Mouse (Mus musculus): ENCODE measurements around the gene Pgrmc1. TPM values are rescaled to one million over a fixed set of nuclear protein-coding genes. Genes with fewer than 3 reads are reported as not detected.
"Not testable (repeated sequence)": the region's sequence is repeated elsewhere in the genome, so short reads cannot be mapped to it uniquely, and the experiment has no call there.

The Pgrmc1 gene
- polyA plus RNA-seq (2016; fragmentation: Nextera tagmentation; extraction: Ambion mirVana) = 333 and 389 TPM in 2 replicates

DNA sequence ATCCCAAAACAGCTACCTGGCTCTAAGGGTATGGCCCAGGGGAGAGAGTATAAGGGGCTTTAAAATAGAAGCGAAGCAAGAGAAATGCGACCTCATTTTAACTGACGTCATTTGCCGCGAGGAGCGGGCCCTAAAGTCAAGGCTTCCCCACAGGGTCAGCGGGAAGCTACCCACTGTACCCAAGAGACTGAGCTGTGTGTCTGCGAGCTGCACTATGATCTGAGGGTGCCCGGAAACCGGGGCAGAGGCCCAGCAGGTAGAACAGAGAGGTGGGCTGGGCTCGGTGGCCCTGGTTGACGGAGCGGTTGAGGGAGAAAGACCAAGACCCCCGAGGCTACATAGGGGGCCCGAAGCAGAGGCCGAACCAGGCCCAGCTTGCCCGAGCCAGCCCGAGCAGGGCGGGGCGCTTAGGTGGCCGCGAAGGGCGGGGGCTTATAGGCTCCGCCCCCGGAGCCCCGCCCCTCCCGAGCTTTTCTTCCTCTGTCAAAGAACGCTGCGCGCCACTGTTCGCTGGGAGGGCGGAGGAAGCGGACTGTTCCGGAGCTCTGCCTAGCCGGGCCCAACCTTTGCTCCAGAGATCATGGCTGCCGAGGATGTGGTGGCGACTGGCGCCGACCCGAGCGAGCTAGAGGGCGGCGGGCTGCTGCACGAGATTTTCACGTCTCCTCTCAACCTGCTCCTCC lies at the start of gene Pgrmc1:
Pgrmc1 (plus strand) TSS at position 500 of the 683 bp plus-strand sequence.
- peak within 1 kb of the TSS; percentile 95 for H3K27ac ChIP-seq
- H3K27me3 ChIP-seq (ENCODE audit: insufficient read depth, poor library complexity, severe bottlenecking) = no peaks in the 10 kb centered on the region
- peaks cover 8% of the 10 kb centered on the region; the same call in 1 of the 2 replicates for H3K36me3 ChIP-seq
- DNase-seq (ENCODE audit: low spot score) = peak; percentile 83
- H3K4me3 ChIP-seq = peak within 1 kb of the TSS; percentile 71
- WGBS = 12% methylated on average over 42 of the region's 45 CpGs
- peaks cover 11% of the 10 kb centered on the region for H3K4me1 ChIP-seq (replicated peaks)
- no peaks in the 10 kb centered on the region for H3K9me3 ChIP-seq

GRCm38 (mm10) chrX:36548798-36549197 lies 49.2 kb upstream of the Pgrmc1 start:
- no peak overlapping the region for H3K27ac ChIP-seq
- no peak overlapping the region for H3K4me3 ChIP-seq
- H3K36me3 ChIP-seq = no peaks in the 10 kb centered on the region
- 78% methylated on average over 5 of the region's 5 CpGs for WGBS
- no peaks in the 10 kb centered on the region for H3K27me3 ChIP-seq (ENCODE audit: insufficient read depth, poor library complexity, severe bottlenecking)
- DNase-seq (ENCODE audit: low spot score) = no peak
- H3K4me1 ChIP-seq (replicated peaks) = no peaks in the 10 kb centered on the region
- H3K9me3 ChIP-seq = no peaks in the 10 kb centered on the region

DNA sequence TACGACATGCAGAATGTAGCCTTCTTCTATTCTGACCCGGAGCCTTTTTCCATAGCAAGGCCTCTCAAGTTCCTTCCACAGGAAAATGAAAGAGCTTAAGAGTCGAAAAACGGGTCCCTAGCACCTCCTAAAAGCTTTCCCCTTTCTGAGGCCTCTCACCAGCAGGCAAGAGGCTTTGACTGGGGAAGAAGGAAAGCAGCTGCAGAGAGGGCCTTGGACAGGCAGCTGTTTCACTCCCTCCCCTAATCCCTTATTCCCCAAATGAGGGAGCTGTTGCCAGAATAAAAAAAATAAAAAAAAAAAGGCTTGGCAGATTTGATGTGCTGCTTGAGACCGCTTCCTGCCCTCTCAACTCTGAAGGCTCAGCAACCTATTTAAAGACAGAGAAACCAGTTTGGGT lies 47.1 kb upstream of the Pgrmc1 start:
- WGBS = 40% methylated on average over 5 of the region's 5 CpGs
- Histone ChIP-seq H3K4me1 (replicated peaks) (no peaks in the 10 kb centered on the region), H3K4me3 (no peak overlapping the region), H3K27ac (no peak overlapping the region), H3K27me3 (ENCODE audit: insufficient read depth, poor library complexity, severe bottlenecking) (no peaks in the 10 kb centered on the region), H3K36me3 (no peaks in the 10 kb centered on the region), H3K9me3 (no peaks in the 10 kb centered on the region)
- DNase-seq (ENCODE audit: low spot score) = peak; percentile 23

- Histone ChIP-seq H3K4me1 (replicated peaks) (no peaks in the 10 kb centered on the region), H3K9me3 (no peaks in the 10 kb centered on the region), H3K36me3 (no peaks in the 10 kb centered on the region), H3K27ac (no peak overlapping the region), H3K27me3 (ENCODE audit: insufficient read depth, poor library complexity, severe bottlenecking) (no peaks in the 10 kb centered on the region), H3K4me3 (no peak overlapping the region)
- 51% methylated on average over 6 of the region's 6 CpGs for WGBS
- no peak for DNase-seq (ENCODE audit: low spot score)
Observed at GRCm38 (mm10) chrX:36551351-36551750, 46.7 kb upstream of the Pgrmc1 start.

GRCm38 (mm10) chrX:36552055-36552587 lies 45.9 kb upstream of the Pgrmc1 start:
- Histone ChIP-seq H3K9me3 (no peaks in the 10 kb centered on the region), H3K27me3 (ENCODE audit: insufficient read depth, poor library complexity, severe bottlenecking) (no peaks in the 10 kb centered on the region), H3K4me3 (no peak overlapping the region), H3K36me3 (no peaks in the 10 kb centered on the region), H3K27ac (no peak overlapping the region), H3K4me1 (replicated peaks) (no peaks in the 10 kb centered on the region)
- peak; percentile 18 for DNase-seq (ENCODE audit: low spot score)
- 41% methylated on average over 5 of the region's 5 CpGs for WGBS

DNA sequence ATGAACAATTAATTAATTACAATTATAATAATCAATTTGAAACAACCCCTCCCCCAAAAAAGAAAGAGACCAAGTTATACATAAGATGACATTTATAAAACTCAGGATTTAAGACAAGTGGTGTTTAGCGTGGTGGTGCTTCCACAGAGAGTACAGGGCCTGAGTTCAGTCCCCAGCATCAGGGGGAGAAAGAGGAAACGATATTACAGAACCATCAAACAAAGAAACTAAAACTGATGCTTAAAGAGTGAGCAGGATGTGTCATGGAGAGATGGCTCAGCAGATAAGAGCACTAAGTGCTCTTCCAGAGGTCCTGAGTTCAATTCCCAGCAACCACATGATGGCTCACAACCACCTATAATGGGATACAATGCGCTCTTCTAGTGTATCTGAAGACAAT lies 45.3 kb upstream of the Pgrmc1 start:
- 79% methylated on average over 3 of the region's 3 CpGs for WGBS
- Histone ChIP-seq H3K36me3 (no peaks in the 10 kb centered on the region), H3K27me3 (ENCODE audit: insufficient read depth, poor library complexity, severe bottlenecking) (no peaks in the 10 kb centered on the region), H3K4me3 (no peak overlapping the region), H3K4me1 (replicated peaks) (no peaks in the 10 kb centered on the region), H3K27ac (no peak overlapping the region), H3K9me3 (no peaks in the 10 kb centered on the region)
- no peak for DNase-seq (ENCODE audit: low spot score)

- WGBS = 55% methylated on average over 2 of the region's 2 CpGs
- H3K27me3 ChIP-seq (ENCODE audit: insufficient read depth, poor library complexity, severe bottlenecking); H3K27ac ChIP-seq; H3K9me3 ChIP-seq; H3K4me3 ChIP-seq; H3K36me3 ChIP-seq; H3K4me1 ChIP-seq (replicated peaks); DNase-seq (ENCODE audit: low spot score): not testable (repeated sequence)
Observed at GRCm38 (mm10) chrX:36555196-36555595, 42.8 kb upstream of the Pgrmc1 start.

GRCm38 (mm10) chrX:36560170-36560569 lies 37.8 kb upstream of the Pgrmc1 start:
- 84% methylated on average over 4 of the region's 4 CpGs for WGBS

DNA sequence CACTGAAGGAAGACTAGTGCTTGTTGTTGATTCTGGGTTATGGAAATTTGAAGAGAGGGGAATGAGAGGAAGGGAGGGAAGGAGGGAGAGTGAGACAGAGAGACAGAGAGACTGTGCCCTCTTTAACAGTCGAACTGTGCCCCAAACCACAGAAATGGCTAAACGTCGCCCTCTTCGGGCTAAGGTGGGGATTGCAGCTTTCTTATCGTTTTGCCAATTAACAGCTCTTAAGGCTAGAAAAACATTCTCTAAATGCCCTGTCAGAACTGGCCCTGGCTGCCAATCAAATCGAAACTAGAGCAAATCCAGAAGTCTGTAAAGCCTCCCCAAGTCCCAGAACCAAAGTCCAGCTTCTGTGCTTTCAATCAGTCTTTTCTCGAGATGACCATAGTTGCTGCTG lies 36.4 kb upstream of the Pgrmc1 start:
- WGBS = 12% methylated on average over 7 of the region's 7 CpGs
- H3K9me3 ChIP-seq = no peaks in the 10 kb centered on the region
- H3K4me3 ChIP-seq = no peak overlapping the region
- no peaks in the 10 kb centered on the region for H3K36me3 ChIP-seq
- no peak overlapping the region for H3K27ac ChIP-seq
- no peaks in the 10 kb centered on the region for H3K27me3 ChIP-seq (ENCODE audit: insufficient read depth, poor library complexity, severe bottlenecking)
- H3K4me1 ChIP-seq (replicated peaks) = no peaks in the 10 kb centered on the region
- peak; percentile 70 for DNase-seq (ENCODE audit: low spot score)

More at GRCm38 (mm10) chrX:36560170-36560569, 37.8 kb upstream of the Pgrmc1 start:
- DNase-seq (ENCODE audit: low spot score) = no peak
- Histone ChIP-seq H3K36me3 (no peaks in the 10 kb centered on the region), H3K4me3 (no peak overlapping the region), H3K27ac (no peak overlapping the region), H3K4me1 (replicated peaks) (no peaks in the 10 kb centered on the region), H3K27me3 (ENCODE audit: insufficient read depth, poor library complexity, severe bottlenecking) (no peaks in the 10 kb centered on the region), H3K9me3 (no peaks in the 10 kb centered on the region)

GRCm38 (mm10) chrX:36562079-36562478 lies 35.9 kb upstream of the Pgrmc1 start:
- WGBS = 35% methylated on average over 3 of the region's 3 CpGs
- Histone ChIP-seq H3K27me3 (ENCODE audit: insufficient read depth, poor library complexity, severe bottlenecking) (no peaks in the 10 kb centered on the region), H3K4me1 (replicated peaks) (no peaks in the 10 kb centered on the region), H3K36me3 (no peaks in the 10 kb centered on the region), H3K9me3 (no peaks in the 10 kb centered on the region), H3K4me3 (no peak overlapping the region), H3K27ac (no peak overlapping the region)
- no peak for DNase-seq (ENCODE audit: low spot score)

DNA sequence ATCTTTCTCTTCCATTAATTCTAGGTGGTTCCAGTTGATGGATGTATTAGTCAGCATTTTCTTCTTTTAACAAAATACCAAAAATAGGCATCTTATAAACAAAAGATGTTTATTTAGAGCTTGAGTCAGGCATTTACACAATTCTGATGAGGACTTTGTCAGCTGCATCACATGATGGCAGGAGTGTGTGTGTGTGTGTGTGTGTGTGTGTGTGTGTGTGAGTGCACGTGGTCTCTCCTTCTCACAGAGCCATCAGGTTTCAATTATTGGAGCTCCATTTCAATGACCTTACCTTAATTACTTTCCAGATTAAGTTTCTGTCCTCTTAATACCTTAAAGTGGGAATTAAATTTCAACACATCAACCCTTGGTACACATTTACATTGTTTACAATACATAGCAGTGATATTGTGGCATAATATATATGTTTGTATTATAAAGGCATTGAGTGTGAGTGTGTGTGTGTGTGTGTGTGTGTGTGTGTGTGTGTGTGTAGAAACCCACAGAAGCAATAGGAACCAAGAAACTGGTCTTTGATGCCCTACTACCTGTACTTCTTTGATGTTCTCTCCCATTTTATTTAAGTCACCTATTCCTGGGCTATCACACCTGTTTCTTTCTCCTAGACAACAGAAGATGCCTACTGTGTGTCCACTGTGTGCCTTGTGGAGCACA lies 11.2 kb upstream of the Pgrmc1 start:
- DNase-seq (ENCODE audit: low spot score) = no peak
- Histone ChIP-seq H3K4me1 (replicated peaks) (peaks cover 7% of the 10 kb centered on the region), H3K27me3 (ENCODE audit: insufficient read depth, poor library complexity, severe bottlenecking) (no peaks in the 10 kb centered on the region), H3K4me3 (no peak overlapping the region), H3K36me3 (no peaks in the 10 kb centered on the region), H3K27ac (no peak overlapping the region), H3K9me3 (no peaks in the 10 kb centered on the region)
- 90% methylated on average over 1 of the region's 1 CpGs for WGBS

DNA sequence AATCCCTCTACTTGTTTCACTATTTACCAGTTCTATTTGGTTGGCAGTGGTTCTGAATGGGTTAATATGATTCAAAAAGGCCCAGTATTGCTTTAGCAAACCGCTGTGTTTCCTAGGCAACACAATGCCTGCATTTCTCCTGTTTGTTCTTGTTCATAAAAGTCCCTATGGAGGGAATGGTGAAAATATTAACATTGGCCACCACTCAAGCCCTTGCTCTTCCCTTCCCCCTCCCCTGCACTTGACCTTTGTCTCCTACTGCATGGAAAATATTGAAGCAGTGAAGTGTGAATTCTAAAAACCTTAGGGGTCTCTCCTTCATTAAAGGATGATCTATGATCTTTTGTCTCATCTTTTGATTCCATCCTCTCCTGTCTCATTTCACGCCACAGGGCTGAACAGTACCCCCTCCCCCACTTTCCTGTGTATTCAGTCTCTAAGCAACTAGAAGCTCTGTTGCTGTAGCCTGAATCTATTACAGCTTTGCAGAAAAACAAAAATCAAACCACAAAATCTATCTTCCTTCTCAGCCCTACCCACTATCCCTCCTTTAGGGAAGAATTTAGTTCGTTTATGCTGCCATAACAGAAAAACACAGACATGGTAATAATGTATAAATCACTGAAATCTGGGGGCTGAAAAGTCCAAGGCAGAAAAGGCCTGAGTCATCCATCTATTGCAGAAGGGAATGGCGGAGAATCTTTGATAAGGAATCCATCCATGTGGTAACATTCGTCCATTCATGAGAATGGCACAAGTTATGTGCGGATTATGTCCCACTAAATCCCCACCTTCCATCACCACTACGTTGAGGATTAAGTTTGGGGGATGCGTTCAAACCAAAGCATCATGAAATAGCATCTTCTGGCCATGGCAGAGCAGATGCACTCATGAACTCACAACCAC lies 10.4 kb upstream of the Pgrmc1 start:
- Histone ChIP-seq H3K27me3 (ENCODE audit: insufficient read depth, poor library complexity, severe bottlenecking) (no peaks in the 10 kb centered on the region), H3K36me3 (no peaks in the 10 kb centered on the region), H3K4me3 (no peak overlapping the region), H3K27ac (no peak overlapping the region), H3K4me1 (replicated peaks) (peaks cover 7% of the 10 kb centered on the region), H3K9me3 (no peaks in the 10 kb centered on the region)
- no peak for DNase-seq (ENCODE audit: low spot score)
- WGBS = 75% methylated on average over 8 of the region's 8 CpGs

Data from hindbrain, embryonic 10.5 days (tissue).